Mouse (Mus musculus): ENCODE measurements around the gene Olfr229.
"Not testable (repeated sequence)": the region's sequence is repeated elsewhere in the genome, so short reads cannot be mapped to it uniquely, and the experiment has no call there.

GRCm38 (mm10) chr9:39877541-39878396 lies 29.4 kb upstream of the Olfr229 start:
- TF ChIP-seq CTCF (IDR thresholded peaks at IDR 0.05; ENCODE audit: low read depth, low read length); POLR2A (IDR thresholded peaks at IDR 0.05; ENCODE audit: extremely low read depth, insufficient read depth, low read length): not testable (repeated sequence)
